8 mouse cellular contexts compared by ENCODE assay signal in genomic region chr1:186358011-186358670, GRCm38 (mm10).
DNase-seq lines count a peak whose midpoint lies in the region; ATAC-seq lines count a peak whose summit lies in the region.

No protein-coding gene starts in this region.

- H3K36me3 ChIP-seq in kidney, embryonic 16.5 days (ENCODE audit: insufficient read depth, low read length): no peaks in the 10 kb centered on the region
- no peaks in the 10 kb centered on the region for H3K36me3 ChIP-seq in neural tube, embryonic 11.5 days (ENCODE audit: control insufficient read depth, insufficient read depth, low read length)

- peak; percentile 12 for DNase-seq in urinary bladder, postnatal 14 days (ENCODE audit: low spot score)
- no peak for DNase-seq in urinary bladder, postnatal 25 days (ENCODE audit: low spot score)
- peak; percentile 7 for DNase-seq in gastrocnemius, postnatal 10 days
- DNase-seq in neural tube, embryonic 11.5 days (ENCODE audit: low spot score): peak; percentile 42
- no peak for DNase-seq in left cerebral cortex, adult 11 months (ENCODE audit: low spot score)
- no peak for DNase-seq in T-cell, adult 2 months (ENCODE audit: low spot score)
- DNase-seq in cerebellum, postnatal 36 days: no peak

- H3K9ac ChIP-seq in kidney, embryonic 16.5 days (replicated peaks; ENCODE audit: low read length): no peak overlapping the region
- no peak overlapping the region for H3K9ac ChIP-seq in neural tube, embryonic 11.5 days (ENCODE audit: low read length)

- no peaks in the 10 kb centered on the region for H3K9me3 ChIP-seq in kidney, embryonic 16.5 days (ENCODE audit: low read length)
- no peaks in the 10 kb centered on the region for H3K9me3 ChIP-seq in neural tube, embryonic 11.5 days (ENCODE audit: control insufficient read depth, low read length)

- H3K27ac ChIP-seq in kidney, embryonic 16.5 days (ENCODE audit: low read length): no peak overlapping the region
- H3K27ac ChIP-seq in neural tube, embryonic 11.5 days (ENCODE audit: low read depth, low read length): no peak overlapping the region

- peak overlapping the region; percentile 3; the same call in 1 of the 2 replicates for H3K4me3 ChIP-seq in kidney, embryonic 16.5 days (ENCODE audit: low read length)
- H3K4me3 ChIP-seq in neural tube, embryonic 11.5 days (ENCODE audit: low read depth, low read length): no peak overlapping the region

- no peaks in the 10 kb centered on the region for H3K27me3 ChIP-seq in kidney, embryonic 16.5 days (ENCODE audit: insufficient read depth, low read length)
- no peaks in the 10 kb centered on the region for H3K27me3 ChIP-seq in neural tube, embryonic 11.5 days (ENCODE audit: control insufficient read depth, insufficient read depth, low read length)

- no peak for ATAC-seq in kidney, embryonic 16.5 days (ENCODE audit: low FRiP score, low TSS enrichment)
- no peak for ATAC-seq in neural tube, embryonic 11.5 days (ENCODE audit: insufficient read depth, low FRiP score, low TSS enrichment)

- H3K4me2 ChIP-seq in kidney, embryonic 16.5 days (replicated peaks; ENCODE audit: low read depth, low read length): peak overlapping the region; percentile 29
- no peak overlapping the region for H3K4me2 ChIP-seq in neural tube, embryonic 11.5 days (ENCODE audit: low read depth)

- WGBS in kidney, embryonic 16.5 days: 16% methylated on average over 15 of the region's 15 CpGs
- WGBS in neural tube, embryonic 11.5 days: 65% methylated on average over 15 of the region's 15 CpGs

- H3K4me1 ChIP-seq in kidney, embryonic 16.5 days (ENCODE audit: insufficient read depth, low read length): no peaks in the 10 kb centered on the region
- no peaks in the 10 kb centered on the region for H3K4me1 ChIP-seq in neural tube, embryonic 11.5 days (ENCODE audit: control insufficient read depth, insufficient read depth, low read length)

Comparison
In these comparisons a context has a peak if more than half of its experiments do, and no peak if none do; other contexts are left out.
1. DNase-seq: peak in urinary bladder, postnatal 14 days (single experiment), gastrocnemius, postnatal 10 days (single experiment) and neural tube, embryonic 11.5 days (single experiment); none in urinary bladder, postnatal 25 days (single experiment), left cerebral cortex, adult 11 months (single experiment), T-cell, adult 2 months (single experiment) and cerebellum, postnatal 36 days (0 of 2).